Mouse (Mus musculus): Measurements from ENCODE around the gene Fbln1. TPM values are rescaled to one million over a fixed set of nuclear protein-coding genes. Genes with fewer than 3 reads are reported as not detected.

Fbln1 gene
- polyA plus RNA-seq, 1 experiment from 2014 or later = 47.4 TPM

DNA sequence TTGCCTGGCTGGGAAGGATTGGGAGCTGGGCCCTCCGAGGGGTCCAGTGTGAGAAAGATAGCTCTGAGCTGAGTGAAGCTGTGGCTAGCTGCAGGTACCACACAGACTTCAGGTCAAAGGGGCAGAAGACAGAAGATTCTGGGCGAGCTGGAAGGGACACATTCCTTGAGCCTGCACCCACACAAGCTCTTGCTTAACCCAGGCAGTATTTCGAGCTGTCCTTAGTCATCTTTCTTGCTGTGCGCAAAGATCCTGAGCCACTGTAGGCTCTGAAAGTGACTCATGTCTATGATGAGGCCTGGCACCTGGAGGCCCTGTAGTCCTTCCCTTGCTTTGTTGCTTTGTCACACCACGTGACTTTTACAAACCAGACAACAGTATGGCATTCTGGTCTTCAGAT is 76.3 kb downstream of the Fbln1 start:
- Histone ChIP-seq H3K9me3 (no peaks in the 10 kb centered on the region), H3K4me2 (no peak overlapping the region), H3K27me3 (replicated peaks) (no peaks in the 10 kb centered on the region), H3K4me1 (no peaks in the 10 kb centered on the region), H3K9ac (no peak overlapping the region), H3K4me3 (no peak overlapping the region), H3K36me3 (replicated peaks) (no peaks in the 10 kb centered on the region), H3K27ac (no peak overlapping the region)
- no peak for ATAC-seq (replicated peaks)
- 88% methylated on average over 5 of the region's 5 CpGs for WGBS

DNA sequence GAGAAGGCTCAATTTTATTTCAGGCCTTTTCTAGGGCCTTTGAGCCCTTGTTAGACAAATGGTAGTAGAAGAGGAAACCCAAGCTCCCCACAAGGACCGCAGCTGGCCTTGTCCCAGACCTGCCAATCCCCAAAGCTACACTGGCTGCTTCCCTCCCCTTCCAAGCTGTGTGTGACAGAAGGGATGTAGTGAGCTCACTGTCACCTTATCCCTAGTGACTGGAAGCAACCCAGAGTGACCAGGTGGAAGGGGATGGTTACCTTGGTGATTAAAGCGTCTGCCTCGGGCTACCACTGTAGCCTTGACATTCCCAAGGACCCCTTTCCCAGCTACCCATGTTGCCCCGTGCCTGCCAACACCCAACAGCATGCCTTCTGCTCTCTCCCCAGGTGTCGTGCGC is 78.9 kb downstream of the Fbln1 start:
- 92% methylated on average over 6 of the region's 6 CpGs for WGBS
- no peaks in the 10 kb centered on the region for H3K4me1 ChIP-seq
- no peak overlapping the region for H3K9ac ChIP-seq
- no peak overlapping the region for H3K4me3 ChIP-seq
- H3K36me3 ChIP-seq (replicated peaks) = no peaks in the 10 kb centered on the region
- no peaks in the 10 kb centered on the region for H3K27me3 ChIP-seq (replicated peaks)
- H3K4me2 ChIP-seq = no peak overlapping the region
- no peak overlapping the region for H3K27ac ChIP-seq
- no peaks in the 10 kb centered on the region for H3K9me3 ChIP-seq
- no peak for ATAC-seq (replicated peaks)

DNA sequence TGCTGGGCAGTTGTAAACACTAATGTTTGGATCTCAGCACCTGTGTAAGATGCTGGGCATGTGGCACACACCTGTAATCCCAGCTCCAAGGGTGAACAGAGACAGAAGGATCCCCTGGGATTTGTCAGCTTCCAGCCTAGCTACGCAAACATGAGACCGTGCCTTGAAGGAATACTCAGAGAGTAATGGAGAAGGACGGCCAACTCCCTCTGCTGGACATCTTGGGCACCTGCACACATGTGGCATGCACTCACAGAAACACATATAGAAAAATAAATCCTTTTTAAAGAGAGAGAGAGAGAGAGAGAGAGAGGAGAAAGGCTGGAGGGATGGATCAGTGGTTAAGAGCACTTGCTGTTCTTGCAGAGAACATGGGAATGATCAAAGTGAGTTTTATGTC is 88.9 kb downstream of the Fbln1 start:
- Histone ChIP-seq H3K9ac (no peak overlapping the region), H3K4me1 (peaks cover 18% of the 10 kb centered on the region), H3K4me2 (no peak overlapping the region), H3K4me3 (no peak overlapping the region), H3K27me3 (replicated peaks) (no peaks in the 10 kb centered on the region), H3K36me3 (replicated peaks) (no peaks in the 10 kb centered on the region), H3K27ac (no peak overlapping the region), H3K9me3 (no peaks in the 10 kb centered on the region)
- no peak for ATAC-seq (replicated peaks)
- WGBS = 84% methylated on average over 3 of the region's 3 CpGs

DNA sequence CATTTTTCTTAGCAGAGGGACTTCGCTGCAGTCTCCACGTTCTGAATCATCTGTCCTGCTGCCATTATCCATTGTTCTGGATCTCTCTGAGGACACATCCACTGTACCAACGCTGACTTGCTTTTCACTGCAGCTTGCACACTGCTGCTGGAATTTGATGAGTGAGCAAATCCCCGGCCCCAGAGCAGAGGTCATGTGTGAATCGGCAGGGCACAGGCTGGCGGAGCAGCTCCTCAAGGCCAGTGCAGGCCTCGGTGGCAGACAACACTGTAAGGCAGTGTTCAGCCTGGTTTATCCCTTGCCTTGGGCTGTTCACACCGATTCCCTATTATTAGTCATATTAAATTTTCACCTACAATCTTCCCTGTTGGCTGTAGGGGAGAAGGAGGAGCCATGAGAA is 89.8 kb downstream of the Fbln1 start:
- Histone ChIP-seq H3K36me3 (replicated peaks) (no peaks in the 10 kb centered on the region), H3K27me3 (replicated peaks) (no peaks in the 10 kb centered on the region), H3K27ac (peak overlapping the region; percentile 72), H3K4me1 (peaks cover 18% of the 10 kb centered on the region), H3K9ac (0 out of 2 replicates have a peak overlapping the region, but pooled peaks have one; percentile 15), H3K9me3 (no peaks in the 10 kb centered on the region), H3K4me2 (no peak overlapping the region), H3K4me3 (no peak overlapping the region)
- no peak for ATAC-seq (replicated peaks)
- 45% methylated on average over 8 of the region's 8 CpGs for WGBS

DNA sequence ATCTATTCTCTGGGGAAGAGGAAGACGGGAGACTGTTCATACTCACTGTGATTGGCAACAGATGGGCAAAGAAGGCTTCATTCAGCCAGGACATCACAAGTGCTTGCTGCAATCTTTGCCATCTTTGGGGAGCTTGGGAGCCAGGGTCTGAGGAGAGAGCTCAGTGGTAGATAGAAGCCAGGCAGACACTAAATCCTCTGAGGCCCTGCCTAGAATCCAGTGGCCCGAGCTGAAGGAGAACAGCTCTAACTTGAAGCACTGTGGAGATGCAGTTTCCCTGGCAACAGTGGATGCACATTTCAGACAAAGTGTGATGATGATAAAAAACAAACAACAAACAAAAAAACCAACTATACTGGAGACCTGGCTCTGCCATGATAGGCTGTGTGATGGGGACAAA is 90.2 kb downstream of the Fbln1 start:
- Histone ChIP-seq H3K4me1 (peaks cover 18% of the 10 kb centered on the region), H3K9ac (0 out of 2 replicates have a peak overlapping the region, but pooled peaks have one; percentile 15), H3K27ac (peak overlapping the region; percentile 72), H3K4me2 (no peak overlapping the region), H3K9me3 (no peaks in the 10 kb centered on the region), H3K4me3 (no peak overlapping the region), H3K27me3 (replicated peaks) (no peaks in the 10 kb centered on the region), H3K36me3 (replicated peaks) (no peaks in the 10 kb centered on the region)
- 0 out of 2 replicates have a peak, but pooled peaks have one; percentile 48 for ATAC-seq (replicated peaks)
- 37% methylated on average over 2 of the region's 2 CpGs for WGBS

DNA sequence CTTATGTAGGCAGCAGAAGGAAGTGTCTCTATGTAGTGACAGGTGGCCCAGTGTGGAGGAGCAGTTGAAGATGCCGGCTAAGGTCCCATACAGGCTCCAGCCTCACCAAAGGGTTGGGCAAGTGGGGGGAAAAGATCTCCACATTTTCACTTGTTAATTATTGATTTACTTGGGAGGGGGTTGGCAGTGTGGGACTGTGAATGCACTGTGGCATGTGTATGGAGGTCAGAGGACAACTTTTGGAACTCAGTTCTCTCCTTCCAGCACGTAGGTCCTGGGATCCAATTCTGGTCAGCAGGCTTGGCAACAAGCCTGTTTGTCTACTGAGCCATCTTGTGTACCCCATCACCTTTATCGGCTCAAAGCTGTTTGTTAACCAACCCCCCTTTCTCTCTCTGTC is 90.8 kb downstream of the Fbln1 start:
- H3K4me2 ChIP-seq = no peak overlapping the region
- H3K4me3 ChIP-seq = no peak overlapping the region
- no peak overlapping the region for H3K9ac ChIP-seq
- 78% methylated on average over 3 of the region's 3 CpGs for WGBS
- H3K27ac ChIP-seq = peak overlapping the region; percentile 72; the same call in 1 of the 2 replicates
- peaks cover 18% of the 10 kb centered on the region for H3K4me1 ChIP-seq
- ATAC-seq (replicated peaks) = 0 out of 2 replicates have a peak, but pooled peaks have one; percentile 39
- no peaks in the 10 kb centered on the region for H3K27me3 ChIP-seq (replicated peaks)
- H3K9me3 ChIP-seq = no peaks in the 10 kb centered on the region
- H3K36me3 ChIP-seq (replicated peaks) = no peaks in the 10 kb centered on the region

DNA sequence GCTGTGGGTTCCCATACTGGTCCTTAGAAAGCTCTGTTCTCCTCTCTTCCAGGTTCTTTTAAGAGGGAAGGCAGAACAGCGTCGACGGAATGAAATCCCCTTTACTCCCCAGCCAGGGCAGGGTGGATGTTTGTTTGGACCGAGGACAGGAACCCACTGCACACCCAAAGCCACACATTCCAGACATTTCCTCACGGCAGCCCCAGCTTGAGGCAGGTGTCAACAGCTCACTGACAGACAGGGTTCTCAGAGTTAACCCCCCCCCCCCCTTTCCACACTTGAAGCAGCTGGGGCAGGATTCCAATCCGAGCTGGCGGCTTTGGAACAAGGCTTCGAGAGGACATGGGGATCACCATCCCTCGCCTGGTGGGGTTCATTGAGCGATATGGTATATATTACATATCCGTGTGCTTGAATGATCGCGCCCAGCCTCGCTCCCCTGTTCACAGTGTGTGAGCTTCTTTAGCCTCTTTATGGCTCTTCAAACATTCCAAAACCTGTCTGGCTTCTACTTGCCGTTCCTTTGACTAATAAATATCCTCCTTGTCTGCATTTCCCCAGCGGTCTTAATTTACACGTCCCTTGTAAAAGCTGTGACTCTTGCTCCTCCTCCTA is 92.5 kb downstream of the Fbln1 start:
- Histone ChIP-seq H3K4me3 (no peak overlapping the region), H3K27ac (no peak overlapping the region), H3K4me1 (peaks cover 18% of the 10 kb centered on the region), H3K9me3 (no peaks in the 10 kb centered on the region), H3K27me3 (replicated peaks) (no peaks in the 10 kb centered on the region), H3K9ac (no peak overlapping the region), H3K36me3 (replicated peaks) (no peaks in the 10 kb centered on the region), H3K4me2 (no peak overlapping the region)
- ATAC-seq (replicated peaks) = no peak
- WGBS = 62% methylated on average over 17 of the region's 17 CpGs

DNA sequence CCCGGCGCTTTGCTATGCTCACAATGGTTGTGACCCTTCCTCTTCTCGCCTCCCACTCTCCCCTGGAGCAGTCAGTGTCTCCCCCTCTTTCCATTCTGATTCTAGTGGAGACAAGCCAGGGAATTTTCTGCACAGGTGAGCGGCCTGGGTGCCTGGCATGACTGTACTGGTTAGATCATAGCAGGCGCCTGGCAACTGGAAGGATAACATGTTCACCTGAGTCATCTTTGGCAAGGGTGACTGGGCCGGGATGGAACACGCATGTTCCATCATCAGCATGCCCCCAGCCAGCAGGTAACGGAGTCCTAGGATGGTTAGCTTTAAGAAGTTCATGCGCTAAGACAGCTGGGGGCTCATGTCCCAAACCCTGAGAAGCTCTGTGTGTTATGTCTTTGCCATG is 93.2 kb downstream of the Fbln1 start:
- Histone ChIP-seq H3K27me3 (replicated peaks) (no peaks in the 10 kb centered on the region), H3K36me3 (replicated peaks) (no peaks in the 10 kb centered on the region), H3K9me3 (no peaks in the 10 kb centered on the region), H3K4me2 (no peak overlapping the region), H3K4me1 (peaks cover 18% of the 10 kb centered on the region), H3K4me3 (no peak overlapping the region), H3K9ac (no peak overlapping the region), H3K27ac (no peak overlapping the region)
- ATAC-seq (replicated peaks) = no peak
- WGBS = 86% methylated on average over 9 of the region's 9 CpGs

DNA sequence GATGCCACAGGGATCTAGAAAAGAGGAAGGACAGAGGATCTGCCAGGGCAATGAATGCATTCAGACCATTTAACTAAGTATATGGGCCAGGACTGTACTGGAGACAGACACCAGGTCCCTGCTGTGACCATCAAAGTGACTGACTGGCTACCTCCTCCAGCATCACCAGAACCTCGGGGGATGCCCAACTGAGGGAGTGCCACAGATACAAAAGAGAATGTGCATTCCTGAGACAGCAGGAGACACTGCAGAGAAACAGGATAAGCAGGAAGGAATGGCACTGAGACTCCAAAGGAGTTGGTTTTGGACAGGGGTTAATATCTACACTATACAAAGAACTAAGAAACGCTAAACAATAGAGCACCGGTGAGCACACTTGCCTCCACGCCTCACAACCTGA is 97.5 kb downstream of the Fbln1 start:
- Histone ChIP-seq H3K9me3 (no peaks in the 10 kb centered on the region), H3K9ac (no peak overlapping the region), H3K4me3 (no peak overlapping the region), H3K4me2 (no peak overlapping the region), H3K4me1 (no peaks in the 10 kb centered on the region), H3K27ac (no peak overlapping the region), H3K27me3 (replicated peaks) (no peaks in the 10 kb centered on the region), H3K36me3 (replicated peaks) (no peaks in the 10 kb centered on the region)
- WGBS = 64% methylated on average over 4 of the region's 4 CpGs
- ATAC-seq (replicated peaks) = no peak

DNA sequence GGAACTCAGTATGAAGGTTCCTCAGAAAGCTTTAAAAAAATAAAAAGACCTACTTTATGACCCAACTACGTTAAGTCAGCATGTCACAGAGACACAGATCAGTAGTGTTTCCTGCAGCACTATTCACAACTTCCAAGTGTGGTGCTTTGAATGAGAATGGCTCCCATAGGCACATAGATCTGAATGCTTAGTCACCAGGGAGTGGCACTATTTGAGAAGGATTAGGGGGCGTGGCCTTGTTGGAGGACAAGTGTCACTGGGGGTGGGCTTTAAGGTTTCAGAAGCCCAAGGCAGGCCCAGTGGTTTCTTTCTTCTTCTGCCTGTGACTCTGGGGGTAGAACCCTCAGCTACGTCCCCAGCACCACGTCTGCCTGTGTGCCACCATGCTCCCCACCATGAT is 98.2 kb downstream of the Fbln1 start:
- H3K9me3 ChIP-seq = no peaks in the 10 kb centered on the region
- ATAC-seq (replicated peaks) = no peak
- no peaks in the 10 kb centered on the region for H3K4me1 ChIP-seq
- H3K27ac ChIP-seq = no peak overlapping the region
- WGBS = 89% methylated on average over 4 of the region's 4 CpGs
- no peak overlapping the region for H3K4me3 ChIP-seq
- no peak overlapping the region for H3K9ac ChIP-seq
- H3K36me3 ChIP-seq (replicated peaks) = no peaks in the 10 kb centered on the region
- no peak overlapping the region for H3K4me2 ChIP-seq
- H3K27me3 ChIP-seq (replicated peaks) = no peaks in the 10 kb centered on the region

DNA sequence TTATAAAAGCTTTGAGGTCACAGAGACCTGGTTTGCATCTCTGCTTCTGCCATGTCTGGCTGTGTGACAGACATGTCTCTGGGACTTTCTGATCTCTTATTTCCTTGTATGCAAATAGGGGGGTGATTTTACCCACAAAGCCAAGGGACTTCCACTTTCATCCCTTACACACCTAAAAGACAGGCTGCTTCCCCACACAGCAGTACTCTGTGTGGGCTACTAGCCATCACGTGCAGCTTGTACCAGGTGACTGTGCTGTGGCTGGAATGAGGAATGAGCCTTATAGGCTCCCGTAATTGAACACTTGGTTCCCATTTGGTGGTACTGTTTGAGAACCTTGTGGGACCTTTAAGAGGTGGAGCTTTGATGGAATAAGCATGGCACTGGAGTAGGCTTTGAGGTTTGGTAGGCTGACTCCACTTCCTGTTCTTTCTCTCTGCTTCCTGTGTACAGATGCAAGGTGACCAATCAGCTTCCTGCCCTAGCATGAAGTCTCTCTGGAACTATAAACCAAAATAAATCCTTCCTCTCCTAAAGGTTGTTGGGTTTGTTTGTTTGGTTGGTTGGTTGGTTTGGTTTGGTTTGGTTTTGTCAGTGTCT is 101.4 kb downstream of the Fbln1 start:
- 88% methylated on average over 2 of the region's 2 CpGs for WGBS
- no peak overlapping the region for H3K4me3 ChIP-seq
- no peak overlapping the region for H3K4me2 ChIP-seq
- no peak overlapping the region for H3K27ac ChIP-seq
- no peak for ATAC-seq (replicated peaks)
- no peaks in the 10 kb centered on the region for H3K9me3 ChIP-seq
- H3K4me1 ChIP-seq = peaks cover 10% of the 10 kb centered on the region
- H3K36me3 ChIP-seq (replicated peaks) = no peaks in the 10 kb centered on the region
- no peak overlapping the region for H3K9ac ChIP-seq
- no peaks in the 10 kb centered on the region for H3K27me3 ChIP-seq (replicated peaks)

DNA sequence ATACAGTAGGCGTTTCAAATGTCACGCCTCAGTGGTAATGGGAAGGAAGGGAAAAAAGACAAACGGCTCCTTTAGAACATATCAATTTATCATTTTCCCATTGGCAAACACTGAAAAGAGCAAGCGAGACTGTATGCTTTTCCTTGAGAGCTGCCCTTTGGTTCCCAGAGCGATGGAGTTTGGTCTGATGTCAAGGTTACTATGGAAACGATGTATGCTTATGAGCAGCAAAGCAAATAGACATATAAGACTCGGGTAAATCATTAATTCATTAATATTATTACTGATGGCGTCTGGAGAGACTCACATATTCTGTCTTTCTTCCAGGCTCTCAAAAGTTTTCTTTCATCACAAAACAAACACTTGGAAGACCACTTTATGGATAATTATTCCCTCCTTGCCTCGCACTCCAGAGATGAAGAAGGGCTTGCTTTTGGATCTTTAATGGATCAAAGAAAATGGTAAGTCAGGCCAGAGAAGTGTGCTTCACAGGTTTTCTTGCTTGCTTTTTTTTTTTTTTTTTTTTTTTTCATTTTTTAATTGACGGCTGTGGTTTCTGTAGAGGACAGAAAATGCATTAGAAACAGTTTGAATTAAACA is 105.4 kb downstream of the Fbln1 start:
- Histone ChIP-seq H3K36me3 (replicated peaks) (no peaks in the 10 kb centered on the region), H3K27ac (peak overlapping the region; percentile 29; the same call in 1 of the 2 replicates), H3K4me3 (no peak overlapping the region), H3K4me2 (no peak overlapping the region), H3K27me3 (replicated peaks) (no peaks in the 10 kb centered on the region; the same call in 1 of the 2 replicates), H3K9ac (no peak overlapping the region), H3K4me1 (peaks cover 20% of the 10 kb centered on the region), H3K9me3 (no peaks in the 10 kb centered on the region)
- 56% methylated on average over 10 of the region's 10 CpGs for WGBS
- no peak for ATAC-seq (replicated peaks)
